Mouse (Mus musculus) liver, adult 2 months (tissue): ENCODE measurements around the gene Zfp286. TPM values are rescaled to one million over a fixed set of nuclear protein-coding genes. Genes with fewer than 3 reads are reported as not detected.

Experiments used
- DNase-seq: peaks from one replicate; pipeline ENCODE4 v3.0.0-alpha.2; 2011; ENCODE audit warnings: low read depth, low spot score; ENCODE audit errors: extremely low read depth
- H3K27ac ChIP-seq: fragments of 200-500 bp; replicated peaks from 2 replicates; pipeline ENCODE4 v1.5.1; 2012; ENCODE audit warnings: low read depth, mild to moderate bottlenecking, control low read depth, inconsistent platforms, low read length; ENCODE audit not compliant: insufficient read depth
- H3K27me3 ChIP-seq: fragments of 200-500 bp; 2 replicates; pipeline ENCODE4 v1.6.1; 2012; ENCODE audit warnings: mild to moderate bottlenecking, moderate library complexity, low read length, inconsistent platforms; ENCODE audit not compliant: control insufficient read depth, insufficient read depth
- H3K36me3 ChIP-seq: fragments of 200-500 bp; 2 replicates; pipeline ENCODE4 v1.6.1; 2012; ENCODE audit warnings: low read length, inconsistent platforms; ENCODE audit not compliant: control insufficient read depth, insufficient read depth
- H3K4me1 ChIP-seq: fragments of 200-500 bp; 2 replicates; pipeline ENCODE4 v1.6.1; 2011; ENCODE audit warnings: low read length; ENCODE audit not compliant: control insufficient read depth, insufficient read depth
- H3K4me3 ChIP-seq: fragments of 200-500 bp; 2 replicates; pipeline ENCODE4 v1.5.1; 2011; ENCODE audit warnings: low read depth, mild to moderate bottlenecking, control low read depth, low read length, moderate library complexity; ENCODE audit not compliant: insufficient read depth
- H3K79me2 ChIP-seq: fragments of 200-500 bp; 2 replicates; pipeline ENCODE4 v1.6.1; 2012; ENCODE audit warnings: inconsistent platforms, mild to moderate bottlenecking, low read length, moderate library complexity; ENCODE audit not compliant: control insufficient read depth, insufficient read depth
- H3K9ac ChIP-seq: fragments of 200-500 bp; 2 replicates; pipeline ENCODE4 v1.6.1; 2012; ENCODE audit warnings: low read depth, mild to moderate bottlenecking, control low read depth, inconsistent platforms, low read length
- CTCF ChIP-seq: fragments of 200-500 bp; IDR thresholded peaks from 2 replicates; pipeline ENCODE4 v1.5.1; 2011; ENCODE audit warnings: low read depth, low read length, control low read depth
- POLR2A ChIP-seq: fragments of 200-500 bp; IDR thresholded peaks from 2 replicates; pipeline ENCODE4 v1.6.1; 2011; ENCODE audit warnings: low read length, control low read depth; ENCODE audit not compliant: insufficient read depth; ENCODE audit errors: extremely low read depth
- WGBS: fragments of 180-500 bp; shearing (Covaris S2); methylation state at CpG from one replicate; pipeline ENCODE4 v1.1.7; 2018; 5-methylcytosine and 5-hydroxymethylcytosine counted together
- polyA plus RNA-seq: library from polyadenylated mRNA; depleted of rRNA; stranded (reverse); fragments of >200 nt; gene quantifications from 2 replicates; pipeline ENCODE4 v1.2.3, GENCODE M21; 2012
- total RNA-seq: library from RNA; depleted of rRNA; stranded (reverse); fragments of >200 nt; gene quantifications from 2 replicates; pipeline ENCODE4 v1.2.3, GENCODE M21; 2014

Gene Zfp286
- total and polyA plus RNA-seq, 2 experiments, result 0.18 TPM; not detected in 1

GRCm38 (mm10) chr11:62742261-62742957 is 46.9 kb downstream of the Zfp286 start:
- DNase-seq, result no peak
- 83% methylated on average over 10 of the region's 10 CpGs for WGBS
- Histone ChIP-seq H3K79me2 (no peaks in the 10 kb centered on the region), H3K4me3 (no peak overlapping the region), H3K36me3 (no peaks in the 10 kb centered on the region), H3K27me3 (no peaks in the 10 kb centered on the region), H3K27ac (no peak overlapping the region), H3K4me1 (no peaks in the 10 kb centered on the region), H3K9ac (no peak overlapping the region)
- TF ChIP-seq POLR2A (no peak), CTCF (no peak)

DNA sequence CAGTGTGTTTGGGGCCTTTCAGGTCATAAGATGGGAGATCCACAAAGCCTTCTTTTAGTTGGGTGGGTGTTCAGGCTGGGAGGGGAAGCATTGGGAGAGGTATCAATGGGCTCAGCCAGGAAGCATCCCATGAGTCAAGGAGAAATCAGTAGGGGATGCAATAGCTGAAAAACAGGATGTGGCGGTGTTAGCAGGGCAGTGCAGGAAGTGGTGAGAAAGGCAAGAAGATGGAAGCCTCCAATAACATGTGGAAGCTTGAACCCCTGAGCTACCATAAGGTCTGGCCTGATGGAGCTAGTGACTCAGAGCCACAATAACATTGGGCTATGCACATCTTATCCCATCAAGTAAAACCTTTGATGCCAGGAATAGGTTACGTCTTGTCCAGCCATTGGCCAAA is 48.1 kb downstream of the Zfp286 start:
- TF ChIP-seq POLR2A, result no peak
- no peak for TF ChIP-seq CTCF
- WGBS, result 82% methylated on average over 2 of the region's 2 CpGs
- Histone ChIP-seq H3K27ac (no peak overlapping the region), H3K9ac (no peak overlapping the region), H3K79me2 (no peaks in the 10 kb centered on the region), H3K4me3 (no peak overlapping the region), H3K4me1 (no peaks in the 10 kb centered on the region), H3K27me3 (no peaks in the 10 kb centered on the region), H3K36me3 (no peaks in the 10 kb centered on the region)
- DNase-seq, result no peak

DNA sequence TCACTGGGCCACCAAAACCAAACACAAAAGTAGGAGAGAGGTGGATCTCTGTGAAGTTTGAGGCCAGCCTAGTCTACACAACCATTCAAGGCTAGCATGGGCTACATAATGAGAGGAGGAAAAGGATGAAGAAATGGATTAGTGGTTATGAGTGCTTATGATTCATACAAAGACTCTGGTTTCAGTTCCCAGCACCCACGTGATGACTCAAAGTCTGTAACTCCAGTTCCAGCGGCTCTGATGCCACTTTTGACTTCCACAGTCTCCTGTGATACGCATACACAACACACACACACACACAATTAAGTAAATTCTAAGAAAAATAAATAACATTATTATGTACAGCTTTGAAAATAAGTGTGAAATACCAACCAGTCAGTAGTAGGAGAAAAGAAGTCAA is 56.6 kb downstream of the Zfp286 start:
- Histone ChIP-seq H3K36me3 (no peaks in the 10 kb centered on the region), H3K27ac (no peak overlapping the region), H3K27me3 (peaks cover 5% of the 10 kb centered on the region), H3K4me1 (peaks cover 5% of the 10 kb centered on the region; the same call in 1 of the 2 replicates), H3K79me2 (no peaks in the 10 kb centered on the region), H3K9ac (no peak overlapping the region), H3K4me3 (no peak overlapping the region)
- no peak for TF ChIP-seq CTCF
- TF ChIP-seq POLR2A, result no peak
- no peak for DNase-seq
- WGBS, result 81% methylated on average over 3 of the region's 3 CpGs

DNA sequence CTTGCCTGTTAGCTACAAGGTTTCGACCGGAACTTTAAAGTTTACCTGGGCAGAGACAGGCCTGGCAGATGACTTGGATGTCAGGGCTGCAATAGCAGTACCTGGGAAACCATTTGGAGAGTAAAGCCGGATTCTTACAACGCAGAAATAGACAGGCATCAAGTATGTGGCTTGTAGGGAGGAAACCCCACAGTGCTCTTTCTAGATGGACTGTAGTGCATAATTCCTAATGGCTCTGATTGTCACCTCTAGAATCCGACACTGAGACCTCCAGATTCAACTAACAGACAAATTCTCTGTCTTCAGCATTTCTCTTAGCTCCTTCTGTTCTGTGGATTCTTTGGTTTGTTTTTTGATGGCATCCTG is 57.3 kb downstream of the Zfp286 start:
- DNase-seq, result no peak
- peaks cover 5% of the 10 kb centered on the region for H3K27me3 ChIP-seq
- H3K79me2 ChIP-seq, result no peaks in the 10 kb centered on the region
- H3K36me3 ChIP-seq, result no peaks in the 10 kb centered on the region
- no peak for TF ChIP-seq CTCF
- no peak for TF ChIP-seq POLR2A
- peak overlapping the region; percentile 67; the same call in 1 of the 2 replicates for H3K4me3 ChIP-seq
- H3K4me1 ChIP-seq, result peaks cover 5% of the 10 kb centered on the region; the same call in 1 of the 2 replicates
- 31% methylated on average over 5 of the region's 5 CpGs for WGBS
- H3K27ac ChIP-seq, result no peak overlapping the region
- H3K9ac ChIP-seq, result no peak overlapping the region

- no peak for TF ChIP-seq CTCF
- 0 out of 2 replicates have a peak, but pooled peaks have one; percentile 10 for TF ChIP-seq POLR2A
- H3K36me3 ChIP-seq, result no peaks in the 10 kb centered on the region
- peaks cover 5% of the 10 kb centered on the region for H3K27me3 ChIP-seq
- peak within 1 kb of the TSS; percentile 49 for H3K9ac ChIP-seq
- WGBS, result 2% methylated on average over 48 of the region's 48 CpGs
- H3K79me2 ChIP-seq, result no peaks in the 10 kb centered on the region
- no peak within 1 kb of the TSS for H3K27ac ChIP-seq
- H3K4me3 ChIP-seq, result peak within 1 kb of the TSS; percentile 67
- H3K4me1 ChIP-seq, result peaks cover 5% of the 10 kb centered on the region; the same call in 1 of the 2 replicates
- DNase-seq, result peak; percentile 8
Observed at GRCm38 (mm10) chr11:62731311-62732021, 57.8 kb downstream of the Zfp286 start, which contains the start of gene Zfp287. Zfp287 (minus strand) TSS chr11:62731905.

DNA sequence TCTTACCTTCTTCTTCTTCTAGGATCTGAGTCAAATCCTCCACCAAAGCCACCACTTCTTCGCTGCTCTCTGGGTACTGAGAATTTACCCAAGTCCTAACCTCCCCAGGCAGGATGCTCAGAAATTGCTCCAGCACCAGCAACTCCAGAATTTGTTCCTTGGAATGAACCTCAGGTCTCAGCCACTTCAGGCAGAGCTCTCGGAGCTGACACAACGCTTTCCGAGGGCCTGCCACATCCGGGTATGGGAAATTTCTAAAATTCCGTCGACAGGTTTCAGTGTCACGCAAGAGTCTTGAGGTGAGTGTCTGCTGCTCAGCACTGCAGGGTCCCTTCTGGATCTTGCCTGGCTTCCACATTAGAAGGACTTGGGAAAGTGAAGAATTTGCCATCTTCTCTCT is 61.0 kb downstream of the Zfp286 start:
- Histone ChIP-seq H3K27ac (no peak overlapping the region), H3K4me3 (no peak overlapping the region), H3K4me1 (peaks cover 5% of the 10 kb centered on the region; the same call in 1 of the 2 replicates), H3K9ac (no peak overlapping the region), H3K27me3 (peaks cover 5% of the 10 kb centered on the region), H3K36me3 (no peaks in the 10 kb centered on the region), H3K79me2 (no peaks in the 10 kb centered on the region)
- no peak for DNase-seq
- TF ChIP-seq POLR2A (no peak), CTCF (no peak)
- WGBS, result 93% methylated on average over 8 of the region's 8 CpGs
